Mouse (Mus musculus): ENCODE results near the gene Ctsg.

The Ctsg gene

DNA sequence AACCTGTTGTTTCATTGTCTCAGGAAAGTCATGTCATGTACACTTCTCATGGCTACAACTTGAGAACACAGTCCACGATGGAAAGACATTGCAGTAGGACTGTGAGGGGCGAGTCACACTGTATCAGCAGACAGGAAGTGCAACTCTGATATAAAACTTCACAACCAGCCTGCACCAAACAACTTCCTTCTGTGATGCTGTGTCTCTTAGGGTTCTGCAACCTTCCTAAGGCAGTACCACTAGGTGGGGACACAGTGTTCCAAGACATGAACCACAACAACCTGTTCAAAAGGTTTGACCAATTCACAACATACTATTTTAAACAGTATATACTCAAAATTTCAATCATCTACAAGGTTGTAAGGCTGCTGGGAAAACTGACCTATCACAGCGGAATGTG lies 47.0 kb downstream of the Ctsg start:
- H3K4me1 ChIP-seq (replicated peaks; ENCODE audit: low read depth, low read length) = no peaks in the 10 kb centered on the region
- no peaks in the 10 kb centered on the region for H3K9me3 ChIP-seq (ENCODE audit: low read length)
- H3K4me3 ChIP-seq (replicated peaks; ENCODE audit: low read length) = no peak overlapping the region
- H3K27me3 ChIP-seq (ENCODE audit: insufficient read depth, low read length) = peaks cover 8% of the 10 kb centered on the region; the same call in 1 of the 2 replicates
- no peaks in the 10 kb centered on the region for H3K36me3 ChIP-seq (ENCODE audit: insufficient read depth, low read length)
- TF ChIP-seq CTCF (conservative IDR thresholded peaks at IDR 0.05; ENCODE audit: low read length) = no peak

All from E14TG2a.4 (cell line).